Mouse (Mus musculus) thymus, adult 18-20 months (tissue): ENCODE data around the gene Tgm2.

Experiments
- DNase-seq, 2 experiments: peaks; one replicate each; pipeline ENCODE4 v3.0.0; 2022; ENCODE audit warnings: mixed read lengths in 2 of 2

Gene Tgm2

GRCm38 (mm10) chr2:158166628-158167027 is 20.4 kb upstream of the Tgm2 start:
- peak; percentile 46 to 71 for DNase-seq

GRCm38 (mm10) chr2:158165776-158166175 is 19.5 kb upstream of the Tgm2 start:
- DNase-seq, result no peak

GRCm38 (mm10) chr2:158163034-158163433 is 16.8 kb upstream of the Tgm2 start:
- no peak for DNase-seq

- no peak for DNase-seq
Measured at GRCm38 (mm10) chr2:158161761-158162160, 15.5 kb upstream of the Tgm2 start.

GRCm38 (mm10) chr2:158159376-158160235 is 13.4 kb upstream of the Tgm2 start:
- no peak for DNase-seq

GRCm38 (mm10) chr2:158157654-158158053 is 11.4 kb upstream of the Tgm2 start:
- no peak for DNase-seq

- DNase-seq, result no peak
Measured at GRCm38 (mm10) chr2:158156487-158156886, 10.3 kb upstream of the Tgm2 start.

GRCm38 (mm10) chr2:158155615-158156014 is 9.4 kb upstream of the Tgm2 start:
- DNase-seq, result no peak

- DNase-seq, result no peak
Measured at GRCm38 (mm10) chr2:158155101-158155500, 8.9 kb upstream of the Tgm2 start.

- no peak for DNase-seq
Measured at GRCm38 (mm10) chr2:158154641-158155040, 8.4 kb upstream of the Tgm2 start.

GRCm38 (mm10) chr2:158153728-158154343 is 7.6 kb upstream of the Tgm2 start:
- peak in 1 of 2 experiments; percentile 26 for DNase-seq

- no peak for DNase-seq
Measured at GRCm38 (mm10) chr2:158152685-158153309, 6.6 kb upstream of the Tgm2 start.

GRCm38 (mm10) chr2:158151077-158151476 is 4.8 kb upstream of the Tgm2 start:
- DNase-seq, result no peak

- DNase-seq, result no peak
Measured at GRCm38 (mm10) chr2:158146971-158147370, 735 bp upstream of the Tgm2 start.

- no peak for DNase-seq
Measured at GRCm38 (mm10) chr2:158145528-158146065, 639 bp downstream of the Tgm2 start.

GRCm38 (mm10) chr2:158144750-158145527 is 1.3 kb downstream of the Tgm2 start:
- DNase-seq, result no peak

GRCm38 (mm10) chr2:158144263-158144662 is 2.0 kb downstream of the Tgm2 start:
- DNase-seq, result no peak

- DNase-seq, result no peak
Measured at GRCm38 (mm10) chr2:158143816-158144215, 2.4 kb downstream of the Tgm2 start.

- no peak for DNase-seq
Measured at GRCm38 (mm10) chr2:158142981-158143380, 3.3 kb downstream of the Tgm2 start.

- no peak for DNase-seq
Measured at GRCm38 (mm10) chr2:158141690-158142440, 4.4 kb downstream of the Tgm2 start.

GRCm38 (mm10) chr2:158141271-158141670 is 5.0 kb downstream of the Tgm2 start:
- DNase-seq, result no peak

- DNase-seq, result no peak
Measured at GRCm38 (mm10) chr2:158140664-158141063, 5.6 kb downstream of the Tgm2 start.
